Mouse (Mus musculus): ENCODE measurements around the gene Lrrc8d.

Lrrc8d gene

GRCm38 (mm10) chr5:105699141-105700069 is at the start of gene Lrrc8d:
Gene Lrrc8d, plus strand, starts transcription at chr5:105699969.
- in situ Hi-C loops (cut with MboI; ENCODE audit: low sequenced_read_pairs) = loop anchor here (10.0 kb wide), 1 partner anchor 165 kb away; no protein-coding TSS in a partner anchor

DNA sequence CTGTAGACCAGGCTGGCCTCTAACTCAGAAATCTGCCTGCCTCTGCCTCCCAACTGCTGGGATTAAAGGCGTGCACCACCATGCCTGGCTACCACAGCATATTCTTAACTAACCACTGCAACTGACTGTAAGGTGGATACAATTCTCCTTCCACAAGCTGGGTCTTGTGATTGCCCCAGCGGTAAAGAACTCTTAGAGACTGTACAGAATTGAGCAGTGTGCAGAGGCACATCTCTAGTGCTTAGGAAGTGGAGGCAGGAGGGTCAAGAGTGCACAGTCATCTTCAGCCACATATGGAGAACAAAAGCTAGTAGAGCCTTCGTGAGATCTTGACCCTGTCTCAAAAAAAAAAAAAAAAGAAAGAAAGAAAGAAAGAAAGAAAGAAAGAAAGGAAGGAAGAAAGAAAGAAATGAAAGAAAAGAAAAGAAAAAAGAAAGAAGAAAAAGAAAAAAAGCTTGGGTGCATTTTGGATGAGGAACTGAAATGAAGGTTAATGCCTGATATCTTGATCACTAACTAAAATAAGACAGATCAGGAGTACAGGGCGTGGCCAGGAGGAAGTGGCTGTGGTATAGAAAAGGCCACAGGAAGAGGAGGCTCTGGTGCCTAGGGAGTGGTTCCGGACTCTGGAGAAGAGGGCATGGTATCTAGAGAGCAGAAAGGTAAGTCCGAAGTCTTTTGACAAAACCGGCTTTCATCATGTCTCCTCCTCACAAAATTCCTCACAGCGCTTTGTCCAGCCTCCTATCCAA is 48.9 kb upstream of the Lrrc8d start:
- in situ Hi-C loops (cut with MboI; ENCODE audit: low sequenced_read_pairs) = loop anchor here (5.0 to 10.0 kb wide), 2 partner anchors 156 to 244 kb away; no protein-coding TSS in a partner anchor

GRCm38 (mm10) chr5:105651561-105651991 is 48.2 kb upstream of the Lrrc8d start:
- in situ Hi-C loops (cut with MboI; ENCODE audit: low sequenced_read_pairs) = loop anchor here (5.0 to 10.0 kb wide), 2 partner anchors 157 to 244 kb away; no protein-coding TSS in a partner anchor

DNA sequence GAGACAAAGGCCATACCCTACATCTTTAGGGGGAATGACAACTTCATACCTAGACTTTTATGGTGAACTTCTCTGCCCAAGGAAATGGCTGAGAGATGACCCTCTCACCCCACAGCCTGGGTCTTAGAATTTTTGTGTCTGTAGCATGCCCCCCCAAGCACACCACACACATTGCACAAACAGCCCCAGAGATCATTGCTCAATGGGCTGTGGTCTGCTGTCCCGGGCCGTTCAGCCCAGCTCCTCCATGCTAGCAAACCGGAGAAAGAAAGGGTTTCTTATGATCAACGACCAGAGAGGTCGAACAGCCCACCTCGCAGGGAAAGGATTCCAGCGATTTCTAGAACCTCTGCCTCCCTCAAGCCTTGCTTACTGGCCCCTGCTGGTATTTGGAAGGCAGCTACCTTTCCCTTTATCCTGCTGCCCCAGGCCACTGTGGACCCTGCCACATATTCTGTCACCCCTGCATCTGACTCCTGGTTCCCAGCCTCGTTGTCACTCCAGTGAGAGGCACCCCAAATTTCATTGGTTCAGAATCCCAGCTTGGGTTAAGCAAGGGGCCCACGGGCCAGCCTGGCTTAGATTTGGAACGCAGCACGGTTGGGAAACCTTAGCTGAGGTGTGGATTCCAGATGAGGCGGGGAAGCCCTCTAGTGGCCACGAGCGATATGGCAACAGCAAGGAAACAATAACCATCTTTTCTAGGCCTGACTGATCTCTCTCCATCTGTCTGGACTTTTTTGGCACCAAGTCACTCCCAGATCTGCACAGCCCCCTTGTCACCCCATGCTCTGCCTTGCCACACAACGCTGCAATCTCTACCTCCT is 45.3 kb upstream of the Lrrc8d start:
- in situ Hi-C loops (cut with MboI; ENCODE audit: low sequenced_read_pairs) = loop anchor here (5.0 to 10.0 kb wide), 2 partner anchors 160 to 247 kb away; no protein-coding TSS in a partner anchor

- in situ Hi-C loops (cut with MboI; ENCODE audit: low sequenced_read_pairs) = loop anchor here (10.0 kb wide), 1 partner anchor 160 kb away; no protein-coding TSS in a partner anchor
Measured at GRCm38 (mm10) chr5:105655100-105655734, 44.6 kb upstream of the Lrrc8d start.

DNA sequence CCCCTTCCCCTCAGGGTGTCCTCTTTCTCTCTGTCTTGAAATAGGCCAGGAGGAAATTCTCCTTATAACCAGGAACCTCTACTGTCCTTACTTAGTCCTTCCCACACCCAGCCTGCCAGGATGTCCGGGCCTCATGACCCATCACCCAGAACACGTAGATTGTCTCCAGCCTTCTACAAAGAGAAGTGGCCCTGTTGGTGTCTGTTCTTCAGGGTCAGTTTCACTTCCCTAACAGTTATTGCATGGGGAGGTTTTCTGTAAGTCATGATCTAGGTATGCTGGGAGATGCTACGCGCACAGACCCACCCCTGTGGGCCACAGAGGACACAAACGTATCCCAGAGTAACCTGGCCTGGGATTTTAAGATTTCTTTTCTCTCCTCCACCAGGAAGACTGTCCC is 37.9 kb upstream of the Lrrc8d start:
- in situ Hi-C loops (cut with MboI; ENCODE audit: low sequenced_read_pairs) = no loop called here

DNA sequence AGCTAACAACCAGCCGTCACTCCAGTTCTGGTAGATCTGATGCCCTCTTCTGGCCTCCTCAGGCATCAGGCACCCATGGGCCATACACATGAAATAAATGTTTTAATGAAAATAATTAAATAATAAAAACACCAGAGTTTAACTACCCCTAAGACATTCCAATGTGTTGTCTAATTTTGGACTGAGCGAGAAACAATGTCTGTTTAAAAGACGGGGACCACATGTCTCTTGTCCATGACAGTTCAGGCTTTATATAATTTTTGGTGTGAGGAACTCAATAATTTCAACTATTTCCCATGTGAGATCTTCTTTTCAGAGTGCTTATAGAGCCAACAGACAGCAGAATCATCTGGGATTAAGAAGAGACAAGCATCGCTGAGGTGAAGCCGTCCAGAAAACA is 32.8 kb upstream of the Lrrc8d start:
- in situ Hi-C loops (cut with MboI; ENCODE audit: low sequenced_read_pairs) = no loop called here

- in situ Hi-C loops (cut with MboI; ENCODE audit: low sequenced_read_pairs) = no loop called here
Measured at GRCm38 (mm10) chr5:105667411-105667810, 32.4 kb upstream of the Lrrc8d start.

- in situ Hi-C loops (cut with MboI; ENCODE audit: low sequenced_read_pairs) = no loop called here
Measured at GRCm38 (mm10) chr5:105669086-105669485, 30.7 kb upstream of the Lrrc8d start.

- in situ Hi-C loops (cut with MboI; ENCODE audit: low sequenced_read_pairs) = no loop called here
Measured at GRCm38 (mm10) chr5:105669508-105670353, 30.0 kb upstream of the Lrrc8d start.

- in situ Hi-C loops (cut with MboI; ENCODE audit: low sequenced_read_pairs) = no loop called here
Measured at GRCm38 (mm10) chr5:105672332-105672731, 27.4 kb upstream of the Lrrc8d start.

DNA sequence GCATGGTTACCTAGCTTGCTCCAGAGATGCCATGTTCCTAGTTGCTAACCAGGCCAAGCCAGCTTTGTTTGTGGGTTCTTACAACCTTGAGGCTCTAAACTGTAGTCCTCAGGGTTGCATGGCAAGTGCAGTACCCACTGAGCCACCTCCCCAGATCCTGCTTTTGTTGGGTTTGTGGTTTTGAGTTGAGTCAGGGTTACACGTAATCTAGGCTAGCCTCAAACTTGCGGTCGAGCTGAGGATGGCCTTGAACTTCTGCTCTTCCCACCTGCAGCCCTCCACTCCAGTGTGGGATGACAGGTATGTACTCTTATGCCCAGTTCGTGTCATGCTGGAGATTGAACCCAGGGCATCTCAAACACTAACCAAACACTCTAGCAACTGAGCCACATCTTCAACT is 24.3 kb upstream of the Lrrc8d start:
- in situ Hi-C loops (cut with MboI; ENCODE audit: low sequenced_read_pairs) = no loop called here

- in situ Hi-C loops (cut with MboI; ENCODE audit: low sequenced_read_pairs) = no loop called here
Measured at GRCm38 (mm10) chr5:105677071-105677470, 22.7 kb upstream of the Lrrc8d start.

- in situ Hi-C loops (cut with MboI; ENCODE audit: low sequenced_read_pairs) = no loop called here
Measured at GRCm38 (mm10) chr5:105678243-105678642, 21.5 kb upstream of the Lrrc8d start.

DNA sequence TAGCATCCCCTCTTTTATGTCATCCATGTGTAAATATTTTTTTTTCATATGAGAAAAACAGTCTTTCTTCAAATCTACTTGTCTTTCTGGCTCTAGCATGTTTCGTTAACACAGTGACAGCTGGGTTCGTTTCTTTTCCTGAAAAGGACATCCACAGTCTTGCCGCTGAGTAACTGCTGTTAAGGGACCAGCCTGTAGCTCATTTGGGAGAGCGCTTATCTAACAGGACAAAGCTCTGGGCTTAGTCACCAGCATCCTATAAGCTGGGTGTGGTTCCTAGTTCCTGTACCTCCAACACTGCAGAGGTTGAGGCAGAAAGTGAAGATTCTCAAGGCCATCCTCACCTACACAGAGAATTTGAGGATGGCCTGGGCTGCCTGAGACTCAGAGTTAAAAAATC is 20.5 kb upstream of the Lrrc8d start:
- in situ Hi-C loops (cut with MboI; ENCODE audit: low sequenced_read_pairs) = no loop called here

DNA sequence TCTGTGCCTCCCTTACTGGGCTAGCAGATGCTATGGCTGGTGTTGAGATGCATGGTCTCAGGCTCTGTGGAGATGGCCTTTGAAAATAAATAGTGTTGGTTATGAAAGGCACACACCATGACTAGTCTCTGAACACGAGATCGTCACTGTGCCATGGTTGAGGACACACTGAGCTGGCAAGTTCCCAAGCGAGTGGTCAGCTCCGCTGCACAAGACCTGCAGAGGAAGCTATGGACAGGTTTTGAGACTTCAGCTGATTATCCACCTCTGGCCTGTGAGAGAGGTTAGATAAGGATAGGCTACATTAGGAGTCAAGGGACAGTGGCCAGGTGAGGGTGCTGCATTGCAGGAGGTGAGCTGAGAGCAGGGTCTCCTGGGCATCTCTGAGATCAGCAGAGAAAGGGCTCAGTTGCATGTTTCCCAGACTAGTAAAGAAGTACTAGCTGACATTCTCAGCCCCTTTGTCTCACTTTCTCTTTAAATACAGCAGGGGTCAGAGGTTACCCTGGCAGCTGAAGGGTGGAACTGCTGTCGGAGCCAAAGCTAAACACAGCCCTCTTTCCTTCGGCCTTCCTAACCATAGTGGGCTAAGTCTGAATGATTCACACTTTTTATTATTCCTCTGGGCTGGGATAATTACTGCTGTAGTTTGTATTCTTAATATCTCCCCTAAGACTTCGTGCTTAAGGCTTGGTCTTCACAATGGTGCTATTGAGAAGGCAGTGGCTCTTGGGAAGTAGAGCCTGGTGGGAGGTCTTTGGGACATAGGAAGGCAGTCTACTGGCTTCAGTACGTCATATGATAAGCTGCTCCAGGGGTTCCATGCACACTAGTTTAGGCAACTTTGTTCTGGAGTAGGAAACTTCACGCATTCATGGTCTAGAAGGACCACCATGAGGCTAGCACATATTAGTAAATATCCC is 19.6 kb upstream of the Lrrc8d start:
- in situ Hi-C loops (cut with MboI; ENCODE audit: low sequenced_read_pairs) = no loop called here

DNA sequence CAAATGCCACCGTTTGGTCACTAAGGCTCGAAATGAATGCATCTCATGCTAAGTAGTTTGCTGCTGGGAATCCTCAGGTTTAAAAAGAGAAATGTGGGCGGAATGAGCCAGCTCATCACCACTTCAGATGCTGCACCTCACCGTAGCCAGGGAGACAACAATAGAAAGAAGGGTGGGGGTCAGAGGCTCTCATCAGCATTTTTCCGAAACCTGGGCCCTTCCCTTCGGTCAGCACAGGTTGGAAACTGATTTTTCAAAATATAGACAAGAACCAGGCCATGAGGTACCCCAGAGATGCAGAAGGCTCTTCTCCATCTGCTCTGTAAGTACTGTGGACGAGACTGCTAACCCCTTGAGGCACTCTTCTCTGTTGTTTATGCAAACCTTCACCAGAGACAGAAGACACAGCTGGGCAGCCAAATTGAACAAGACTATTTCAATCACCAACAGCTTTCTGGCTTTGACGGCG is 17.6 kb upstream of the Lrrc8d start:
- in situ Hi-C loops (cut with MboI; ENCODE audit: low sequenced_read_pairs) = no loop called here

DNA sequence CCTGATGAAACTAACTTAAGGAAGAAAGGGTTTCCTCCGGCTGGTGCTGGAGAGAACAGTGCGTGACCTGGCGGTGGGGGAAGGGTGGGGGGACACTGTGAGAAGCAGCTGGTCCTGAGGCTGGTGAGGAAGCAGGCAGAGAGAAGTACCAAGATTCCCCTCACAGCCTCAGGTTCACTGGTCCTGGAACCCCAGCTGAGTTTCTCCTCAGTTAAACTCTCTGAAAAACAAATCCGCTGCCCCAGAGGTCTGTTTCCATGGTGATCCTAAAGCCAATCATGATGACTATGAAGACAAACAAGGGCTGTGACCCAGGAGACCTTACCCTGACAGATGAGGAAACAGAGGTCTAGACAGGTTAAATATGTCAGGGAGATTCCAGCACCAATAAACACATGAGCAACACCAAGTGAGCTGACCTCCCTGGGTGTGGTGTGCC is 15.8 kb upstream of the Lrrc8d start:
- in situ Hi-C loops (cut with MboI; ENCODE audit: low sequenced_read_pairs) = no loop called here

Data from CH12F3 (cell line).